9 mouse cellular contexts compared by ENCODE assay signal in genomic region chr4:134450392-134451195, GRCm38 (mm10). TPM values are rescaled to one million over a fixed set of nuclear protein-coding genes. Genes with fewer than 3 reads are reported as not detected.
A peak's percentile ranks its signal among the peaks of the same experiment; 100 is the strongest.
DNase-seq lines count a peak whose midpoint lies in the region; ATAC-seq and TF ChIP-seq lines count a peak whose summit lies in the region.
"Had no signal": no experiment of that assay in that cellular context is flagged by ENCODE, and none has a peak within 500 bp of the region (broad histone marks: within the 10 kb centered on the region; RNA-seq: fewer than 3 reads in every experiment).

No protein-coding gene starts in this region.

- H3K36me3 ChIP-seq in heart, embryonic 12.5 days, result no peaks in the 10 kb centered on the region
- no peaks in the 10 kb centered on the region for H3K36me3 ChIP-seq in kidney, embryonic 15.5 days
- H3K36me3 ChIP-seq in lung, postnatal 0 days (ENCODE audit: insufficient read depth, low read length), result no peaks in the 10 kb centered on the region
- H3K36me3 ChIP-seq: limb, embryonic 15.5 days had no signal

- ATAC-seq in frontal cortex, adult (ENCODE audit: low TSS enrichment), result peak; percentile 58
- no peak for ATAC-seq in heart, embryonic 12.5 days (ENCODE audit: insufficient number of reproducible peaks, low FRiP score)
- ATAC-seq in kidney, embryonic 15.5 days (replicated peaks; ENCODE audit: low FRiP score), result no peak
- no peak for ATAC-seq in lung, postnatal 0 days

- no peak overlapping the region for H3K27ac ChIP-seq in heart, embryonic 12.5 days (ENCODE audit: poor library complexity, severe bottlenecking)
- H3K27ac ChIP-seq in kidney, embryonic 15.5 days, result no peak overlapping the region
- H3K27ac ChIP-seq in lung, postnatal 0 days (ENCODE audit: low read length), result no peak overlapping the region
- H3K27ac ChIP-seq: limb, embryonic 15.5 days had no signal

- no peak for TF ChIP-seq CTCF in lung, postnatal 0 days (IDR thresholded peaks at IDR 0.05)

- no peaks in the 10 kb centered on the region for H3K9me3 ChIP-seq in heart, embryonic 12.5 days (replicated peaks)
- no peaks in the 10 kb centered on the region for H3K9me3 ChIP-seq in kidney, embryonic 15.5 days (replicated peaks)
- no peaks in the 10 kb centered on the region for H3K9me3 ChIP-seq in lung, postnatal 0 days (ENCODE audit: low read length)
- H3K9me3 ChIP-seq: limb, embryonic 15.5 days had no signal

- peaks cover 47% of the 10 kb centered on the region for H3K4me1 ChIP-seq in heart, embryonic 12.5 days (replicated peaks)
- H3K4me1 ChIP-seq in kidney, embryonic 15.5 days, result peaks cover 30% of the 10 kb centered on the region
- no peaks in the 10 kb centered on the region for H3K4me1 ChIP-seq in lung, postnatal 0 days (ENCODE audit: insufficient read depth, low read depth, low read length)

- no peak for DNase-seq in frontal cortex, postnatal 25 days (ENCODE audit: low spot score in 2 of 2)
- peak; percentile 84 for DNase-seq in cerebellum, adult 9-10 months
- no peak for DNase-seq in lung, postnatal 0 days (ENCODE audit: low spot score)
- no peak for DNase-seq in yolk sac, embryonic 10.5 days (ENCODE audit: low spot score)
- no peak for DNase-seq in c-Kit-positive CD71-positive TER-119-positive erythroid progenitor cells, embryonic 14.5 days (ENCODE audit: low spot score)

- no peak for TF ChIP-seq EP300 in lung, postnatal 0 days (IDR thresholded peaks at IDR 0.05)

- no peak overlapping the region; the same call in 1 of the 2 replicates for H3K4me3 ChIP-seq in heart, embryonic 12.5 days
- no peak overlapping the region for H3K4me3 ChIP-seq in kidney, embryonic 15.5 days (replicated peaks)
- no peak overlapping the region for H3K4me3 ChIP-seq in lung, postnatal 0 days (ENCODE audit: low read depth, low read length)
- H3K4me3 ChIP-seq: limb, embryonic 15.5 days had no signal

- peak overlapping the region; percentile 56 for H3K4me2 ChIP-seq in heart, embryonic 12.5 days
- peak overlapping the region; percentile 44 for H3K4me2 ChIP-seq in kidney, embryonic 15.5 days
- 0 out of 2 replicates have a peak overlapping the region, but pooled peaks have one; percentile 14 for H3K4me2 ChIP-seq in lung, postnatal 0 days (replicated peaks; ENCODE audit: low read depth, low read length)
- H3K4me2 ChIP-seq: limb, embryonic 15.5 days had no signal

- H3K27me3 ChIP-seq in heart, embryonic 12.5 days (replicated peaks), result peaks cover 47% of the 10 kb centered on the region
- peaks cover 54% of the 10 kb centered on the region for H3K27me3 ChIP-seq in kidney, embryonic 15.5 days
- H3K27me3 ChIP-seq in lung, postnatal 0 days (replicated peaks; ENCODE audit: insufficient read depth, low read length), result peaks cover 9% of the 10 kb centered on the region; the same call in 1 of the 2 replicates

- WGBS in heart, embryonic 12.5 days, result 22% methylated on average over 20 of the region's 20 CpGs
- WGBS in kidney, embryonic 15.5 days, result 19% methylated on average over 20 of the region's 20 CpGs
- 30% methylated on average over 20 of the region's 20 CpGs for WGBS in lung, postnatal 0 days

- no peak overlapping the region for H3K9ac ChIP-seq in heart, embryonic 12.5 days
- H3K9ac ChIP-seq in kidney, embryonic 15.5 days, result 0 out of 2 replicates have a peak overlapping the region, but pooled peaks have one; percentile 21
- no peak overlapping the region for H3K9ac ChIP-seq in lung, postnatal 0 days (replicated peaks; ENCODE audit: low read depth)
- H3K9ac ChIP-seq: limb, embryonic 15.5 days had no signal

RNA-seq across cellular contexts. Expression of gene Stmn1, which starts 17.5 kb away (rescaled TPM):
- 924 and 950 TPM in 2 replicates for polyA plus RNA-seq in heart, embryonic 12.5 days (2016; fragmentation: Nextera tagmentation; extraction: Ambion mirVana)
- 1,708 and 1,728 TPM in 2 replicates for polyA plus RNA-seq in kidney, embryonic 15.5 days (2015; fragmentation: Nextera tagmentation; extraction: Ambion mirVana)
- polyA plus RNA-seq in lung, postnatal 0 days (2015; fragmentation: Nextera tagmentation; extraction: Ambion mirVana), result 260 and 357 TPM in 2 replicates

RNA-seq across cellular contexts. Expression of gene Paqr7, which starts 45.9 kb away (rescaled TPM):
- 12.3 and 12.9 TPM in 2 replicates for polyA plus RNA-seq in heart, embryonic 12.5 days (2016; fragmentation: Nextera tagmentation; extraction: Ambion mirVana)
- polyA plus RNA-seq in kidney, embryonic 15.5 days (2015; fragmentation: Nextera tagmentation; extraction: Ambion mirVana), result 3.2 and 3.5 TPM in 2 replicates
- 27.5 and 33.0 TPM in 2 replicates for polyA plus RNA-seq in lung, postnatal 0 days (2015; fragmentation: Nextera tagmentation; extraction: Ambion mirVana)

RNA-seq across cellular contexts. Expression of gene Pafah2, which starts 54.5 kb away (rescaled TPM):
- 10.1 and 10.7 TPM in 2 replicates for polyA plus RNA-seq in heart, embryonic 12.5 days (2016; fragmentation: Nextera tagmentation; extraction: Ambion mirVana)
- polyA plus RNA-seq in kidney, embryonic 15.5 days (2015; fragmentation: Nextera tagmentation; extraction: Ambion mirVana), result 14.0 and 15.7 TPM in 2 replicates
- polyA plus RNA-seq in lung, postnatal 0 days (2015; fragmentation: Nextera tagmentation; extraction: Ambion mirVana), result 14.1 and 16.2 TPM in 2 replicates
